Mouse (Mus musculus): ENCODE results near the gene Jhy. TPM values are rescaled to one million over a fixed set of nuclear protein-coding genes. Genes with fewer than 3 reads are reported as not detected.

The Jhy gene
- polyA plus RNA-seq, 1 experiment, result 0.03 TPM

- WGBS, result 74% methylated on average over 17 of the region's 17 CpGs
- no peaks in the 10 kb centered on the region for H3K4me1 ChIP-seq (ENCODE audit: control insufficient read depth, insufficient read depth, low read length)
- H3K27ac ChIP-seq (ENCODE audit: insufficient read depth, low read depth, low read length), result no peak overlapping the region
- no peaks in the 10 kb centered on the region; the same call in 1 of the 2 replicates for H3K27me3 ChIP-seq (replicated peaks; ENCODE audit: control insufficient read depth, insufficient read depth, low read length)
- no peak for DNase-seq
- no peaks in the 10 kb centered on the region for H3K36me3 ChIP-seq (ENCODE audit: control insufficient read depth, insufficient read depth, low read length)
- H3K4me3 ChIP-seq (ENCODE audit: insufficient read depth, low read depth, low read length), result no peak overlapping the region
- TF ChIP-seq POLR2A (IDR thresholded peaks at IDR 0.05; ENCODE audit: low read depth, low read length) (no peak), CTCF (conservative IDR thresholded peaks at IDR 0.05; ENCODE audit: insufficient read depth, insufficient read length, low read depth, low read length) (no peak)
These were observed 36.5 kb downstream of the Jhy start for GRCm38 (mm10) chr9:40927351-40927980.

GRCm38 (mm10) chr9:40917871-40918613, 45.9 kb downstream of the Jhy start:
- no peaks in the 10 kb centered on the region; the same call in 1 of the 2 replicates for H3K27me3 ChIP-seq (replicated peaks; ENCODE audit: control insufficient read depth, insufficient read depth, low read length)
- no peaks in the 10 kb centered on the region for H3K36me3 ChIP-seq (ENCODE audit: control insufficient read depth, insufficient read depth, low read length)
- no peaks in the 10 kb centered on the region for H3K4me1 ChIP-seq (ENCODE audit: control insufficient read depth, insufficient read depth, low read length)
- no peak overlapping the region for H3K4me3 ChIP-seq (ENCODE audit: insufficient read depth, low read depth, low read length)
- DNase-seq, result peak; percentile 0
- H3K27ac ChIP-seq (ENCODE audit: insufficient read depth, low read depth, low read length), result no peak overlapping the region
- 19% methylated on average over 12 of the region's 12 CpGs for WGBS
- no peak for TF ChIP-seq CTCF (conservative IDR thresholded peaks at IDR 0.05; ENCODE audit: insufficient read depth, insufficient read length, low read depth, low read length)
- TF ChIP-seq POLR2A (IDR thresholded peaks at IDR 0.05; ENCODE audit: low read depth, low read length), result no peak

- no peak overlapping the region for H3K4me3 ChIP-seq (ENCODE audit: insufficient read depth, low read depth, low read length)
- no peaks in the 10 kb centered on the region for H3K36me3 ChIP-seq (ENCODE audit: control insufficient read depth, insufficient read depth, low read length)
- no peaks in the 10 kb centered on the region for H3K27me3 ChIP-seq (replicated peaks; ENCODE audit: control insufficient read depth, insufficient read depth, low read length)
- no peak for DNase-seq
- no peak for TF ChIP-seq CTCF (conservative IDR thresholded peaks at IDR 0.05; ENCODE audit: insufficient read depth, insufficient read length, low read depth, low read length)
- H3K27ac ChIP-seq (ENCODE audit: insufficient read depth, low read depth, low read length), result no peak overlapping the region
- 77% methylated on average over 7 of the region's 7 CpGs for WGBS
- H3K4me1 ChIP-seq (ENCODE audit: control insufficient read depth, insufficient read depth, low read length), result no peaks in the 10 kb centered on the region
These were observed 55.0 kb downstream of the Jhy start for GRCm38 (mm10) chr9:40908915-40909314.

- WGBS, result 40% methylated on average over 8 of the region's 8 CpGs
- H3K4me3 ChIP-seq (ENCODE audit: insufficient read depth, low read depth, low read length), result no peak overlapping the region
- DNase-seq, result no peak
- no peaks in the 10 kb centered on the region for H3K4me1 ChIP-seq (ENCODE audit: control insufficient read depth, insufficient read depth, low read length)
- no peak overlapping the region for H3K27ac ChIP-seq (ENCODE audit: insufficient read depth, low read depth, low read length)
- no peaks in the 10 kb centered on the region for H3K36me3 ChIP-seq (ENCODE audit: control insufficient read depth, insufficient read depth, low read length)
- H3K27me3 ChIP-seq (replicated peaks; ENCODE audit: control insufficient read depth, insufficient read depth, low read length), result no peaks in the 10 kb centered on the region
- TF ChIP-seq CTCF (conservative IDR thresholded peaks at IDR 0.05; ENCODE audit: insufficient read depth, insufficient read length, low read depth, low read length), result no peak
- no peak for TF ChIP-seq POLR2A (IDR thresholded peaks at IDR 0.05; ENCODE audit: low read depth, low read length)
These were observed 55.5 kb downstream of the Jhy start for GRCm38 (mm10) chr9:40908411-40908810.

GRCm38 (mm10) chr9:40907413-40907812, 56.5 kb downstream of the Jhy start:
- Histone ChIP-seq H3K4me3 (ENCODE audit: insufficient read depth, low read depth, low read length) (no peak overlapping the region), H3K27me3 (replicated peaks; ENCODE audit: control insufficient read depth, insufficient read depth, low read length) (no peaks in the 10 kb centered on the region), H3K4me1 (ENCODE audit: control insufficient read depth, insufficient read depth, low read length) (no peaks in the 10 kb centered on the region), H3K36me3 (ENCODE audit: control insufficient read depth, insufficient read depth, low read length) (no peaks in the 10 kb centered on the region), H3K27ac (ENCODE audit: insufficient read depth, low read depth, low read length) (no peak overlapping the region)
- WGBS, result 14% methylated on average over 8 of the region's 8 CpGs
- no peak for DNase-seq
- TF ChIP-seq CTCF (conservative IDR thresholded peaks at IDR 0.05; ENCODE audit: insufficient read depth, insufficient read length, low read depth, low read length) (no peak), POLR2A (IDR thresholded peaks at IDR 0.05; ENCODE audit: low read depth, low read length) (no peak)

GRCm38 (mm10) chr9:40892456-40892855, 71.5 kb downstream of the Jhy start:
- no peaks in the 10 kb centered on the region for H3K36me3 ChIP-seq (ENCODE audit: control insufficient read depth, insufficient read depth, low read length)
- peaks cover under 1% of the 10 kb centered on the region; the same call in 1 of the 2 replicates for H3K27me3 ChIP-seq (replicated peaks; ENCODE audit: control insufficient read depth, insufficient read depth, low read length)
- H3K4me3 ChIP-seq (ENCODE audit: insufficient read depth, low read depth, low read length), result no peak overlapping the region
- WGBS, result 58% methylated on average over 6 of the region's 6 CpGs
- DNase-seq, result no peak
- H3K27ac ChIP-seq (ENCODE audit: insufficient read depth, low read depth, low read length), result no peak overlapping the region
- no peaks in the 10 kb centered on the region for H3K4me1 ChIP-seq (ENCODE audit: control insufficient read depth, insufficient read depth, low read length)
- TF ChIP-seq CTCF (conservative IDR thresholded peaks at IDR 0.05; ENCODE audit: insufficient read depth, insufficient read length, low read depth, low read length) (no peak), POLR2A (IDR thresholded peaks at IDR 0.05; ENCODE audit: low read depth, low read length) (no peak)

- Histone ChIP-seq H3K36me3 (ENCODE audit: control insufficient read depth, insufficient read depth, low read length) (no peaks in the 10 kb centered on the region), H3K4me1 (ENCODE audit: control insufficient read depth, insufficient read depth, low read length) (no peaks in the 10 kb centered on the region), H3K27me3 (replicated peaks; ENCODE audit: control insufficient read depth, insufficient read depth, low read length) (peaks cover 2% of the 10 kb centered on the region; the same call in 1 of the 2 replicates), H3K27ac (ENCODE audit: insufficient read depth, low read depth, low read length) (no peak overlapping the region), H3K4me3 (ENCODE audit: insufficient read depth, low read depth, low read length) (no peak overlapping the region)
- 15% methylated on average over 12 of the region's 12 CpGs for WGBS
- no peak for DNase-seq
- no peak for TF ChIP-seq CTCF (conservative IDR thresholded peaks at IDR 0.05; ENCODE audit: insufficient read depth, insufficient read length, low read depth, low read length)
- no peak for TF ChIP-seq POLR2A (IDR thresholded peaks at IDR 0.05; ENCODE audit: low read depth, low read length)
These were observed 74.5 kb downstream of the Jhy start for GRCm38 (mm10) chr9:40889389-40889788.
